Mouse (Mus musculus) neural tube, embryonic 11.5 days (tissue): ENCODE measurements around the gene Mfsd2a. TPM values are rescaled to one million over a fixed set of nuclear protein-coding genes. Genes with fewer than 3 reads are reported as not detected.

Experiments used
- ATAC-seq: fragments of 200-750 bp; cut with Nextera tagmentation; 2 replicates; pipeline ENCODE4 v1.8.0; 2017; ENCODE audit warnings: moderate number of reproducible peaks, mild to moderate bottlenecking, moderate TSS enrichment, moderate library complexity; ENCODE audit not compliant: insufficient read depth, low FRiP score, low TSS enrichment
- DNase-seq: peaks from one replicate; pipeline ENCODE4 v3.0.0-alpha.2; 2015; ENCODE audit warnings: low spot score
- H3K27ac ChIP-seq: fragments of 300-500 bp; sonication (generic); 2 replicates; pipeline ENCODE4 v1.5.1; 2014; ENCODE audit warnings: low read depth, mild to moderate bottlenecking, low read length
- H3K27me3 ChIP-seq: fragments of 300-500 bp; sonication (generic); 2 replicates; pipeline ENCODE4 v1.6.1; 2014; ENCODE audit warnings: mild to moderate bottlenecking, low read length, mixed read lengths; ENCODE audit not compliant: control insufficient read depth, insufficient read depth
- H3K36me3 ChIP-seq: fragments of 300-500 bp; sonication (generic); 2 replicates; pipeline ENCODE4 v1.6.1; 2014; ENCODE audit warnings: mild to moderate bottlenecking, low read length, moderate library complexity, mixed read lengths; ENCODE audit not compliant: control insufficient read depth, insufficient read depth
- H3K4me1 ChIP-seq: fragments of 300-500 bp; sonication (generic); 2 replicates; pipeline ENCODE4 v1.6.1; 2014; ENCODE audit warnings: low read length, mixed read lengths; ENCODE audit not compliant: control insufficient read depth, insufficient read depth
- H3K4me2 ChIP-seq: fragments of 300-500 bp; sonication (generic); 2 replicates; pipeline ENCODE4 v1.6.1; 2014; ENCODE audit warnings: low read depth, mild to moderate bottlenecking, moderate library complexity
- H3K4me3 ChIP-seq: fragments of 300-500 bp; sonication (generic); 2 replicates; pipeline ENCODE4 v1.5.1; 2014; ENCODE audit warnings: low read depth, low read length
- H3K9ac ChIP-seq: fragments of 300-500 bp; sonication (generic); 2 replicates; pipeline ENCODE4 v1.6.1; 2014; ENCODE audit warnings: mild to moderate bottlenecking, low read length
- H3K9me3 ChIP-seq: fragments of 300-500 bp; sonication (generic); 2 replicates; pipeline ENCODE4 v1.6.1; 2016; ENCODE audit warnings: low read length; ENCODE audit not compliant: control insufficient read depth
- WGBS: fragments of 180-500 bp; shearing (Covaris S2); extraction: QIAGEN DNeasy Blood & Tissue Kit; methylation state at CpG from one replicate; pipeline ENCODE4 v1.1.7; 2014; 5-methylcytosine and 5-hydroxymethylcytosine counted together
- polyA plus RNA-seq: library from polyadenylated mRNA; unstranded; fragments of >200 nt; fragmentation: Nextera tagmentation; extraction: Ambion mirVana; gene quantifications from 2 replicates; pipeline ENCODE4 v1.2.1, GENCODE M21; 2014

Gene Mfsd2a
- polyA plus RNA-seq, 1 experiment from 2014 or later, result 18.0 TPM

DNA sequence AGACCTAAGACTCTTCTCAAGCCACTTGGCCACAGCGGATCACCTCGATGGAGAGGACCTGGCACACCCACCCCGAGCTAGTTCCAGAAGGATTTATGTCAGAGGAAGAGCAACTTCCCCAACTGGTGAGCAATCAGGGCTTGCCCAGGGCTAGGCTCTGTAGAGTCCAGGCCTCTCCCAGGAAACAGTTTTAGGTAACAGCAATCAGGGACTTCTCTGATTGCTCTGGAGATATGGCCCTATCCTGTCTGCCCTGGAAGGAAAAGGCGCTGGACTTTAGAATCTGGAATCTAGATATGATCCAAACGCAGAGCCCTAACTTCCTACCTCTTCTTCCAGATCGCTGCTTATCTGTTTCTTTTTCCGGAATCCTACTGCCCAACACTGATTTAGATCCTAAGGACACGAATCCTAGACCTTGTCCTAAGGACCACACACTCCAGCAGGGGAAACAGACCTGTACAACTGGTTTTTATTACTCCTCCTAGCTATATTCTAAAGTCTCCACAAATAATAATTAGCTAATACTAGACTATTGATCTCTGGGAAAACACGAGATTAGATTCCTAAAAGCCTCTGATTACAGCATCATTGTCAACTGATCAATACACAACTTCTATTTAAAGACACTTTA, 25.4 kb downstream of the Mfsd2a start:
- WGBS, result 89% methylated on average over 9 of the region's 9 CpGs
- Histone ChIP-seq H3K4me2 (no peak overlapping the region), H3K36me3 (no peaks in the 10 kb centered on the region), H3K27ac (no peak overlapping the region), H3K9me3 (no peaks in the 10 kb centered on the region), H3K27me3 (no peaks in the 10 kb centered on the region), H3K4me3 (no peak overlapping the region), H3K9ac (no peak overlapping the region), H3K4me1 (no peaks in the 10 kb centered on the region)
- no peak for ATAC-seq
- no peak for DNase-seq

DNA sequence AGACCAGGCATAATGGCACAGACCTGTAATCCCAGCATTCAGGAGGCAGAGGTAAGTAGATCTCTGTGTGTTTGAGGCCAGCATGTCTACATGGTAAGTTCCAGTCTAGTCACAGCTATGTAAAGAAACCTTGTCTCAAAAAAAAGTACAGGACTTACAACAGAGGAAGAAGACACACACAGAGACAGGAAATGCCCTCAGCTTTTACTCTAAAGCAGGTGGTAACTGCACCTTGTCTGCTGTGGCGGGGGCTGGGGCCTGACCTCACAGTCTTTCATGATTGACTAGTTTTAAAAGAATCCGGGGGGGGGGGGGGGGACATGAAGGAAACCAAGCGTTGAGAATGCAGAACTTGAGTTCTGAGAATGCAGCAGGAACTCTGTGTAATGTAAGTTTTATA, 27.1 kb downstream of the Mfsd2a start:
- no peaks in the 10 kb centered on the region for H3K27me3 ChIP-seq
- no peaks in the 10 kb centered on the region for H3K36me3 ChIP-seq
- H3K9ac ChIP-seq, result no peak overlapping the region
- no peak overlapping the region for H3K4me2 ChIP-seq
- no peaks in the 10 kb centered on the region for H3K9me3 ChIP-seq
- H3K4me3 ChIP-seq, result no peak overlapping the region
- no peaks in the 10 kb centered on the region for H3K4me1 ChIP-seq
- no peak overlapping the region for H3K27ac ChIP-seq
- 77% methylated on average over 3 of the region's 3 CpGs for WGBS
- no peak for DNase-seq
- no peak for ATAC-seq

DNA sequence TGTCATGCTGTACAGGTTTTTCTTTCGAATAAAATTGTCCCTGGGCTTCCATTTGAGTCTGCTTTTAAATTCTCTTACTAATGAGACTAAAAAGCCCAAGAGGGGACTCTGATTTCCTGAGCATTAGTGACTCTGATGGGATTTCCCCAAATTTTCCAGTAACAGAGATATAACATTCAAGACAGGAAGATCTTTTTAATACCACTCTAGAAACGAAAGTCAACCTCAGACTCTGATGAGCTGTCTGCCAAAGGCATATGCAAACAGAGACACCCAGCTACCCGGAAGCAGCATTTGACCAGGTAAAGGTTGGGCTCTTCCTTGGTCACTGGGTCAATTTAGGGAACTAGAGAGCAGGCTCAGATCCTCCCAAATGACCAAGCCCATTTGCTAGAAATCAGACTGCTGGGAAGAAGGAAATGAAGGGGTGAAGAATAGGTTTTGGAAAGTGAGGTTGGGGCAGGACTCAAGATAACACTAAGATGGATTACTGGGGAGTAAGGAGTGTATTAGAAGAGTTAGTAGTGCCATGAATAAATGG, 27.9 kb downstream of the Mfsd2a start:
- no peak for DNase-seq
- Histone ChIP-seq H3K27ac (no peak overlapping the region), H3K9me3 (no peaks in the 10 kb centered on the region), H3K9ac (no peak overlapping the region), H3K4me3 (no peak overlapping the region), H3K4me2 (no peak overlapping the region), H3K4me1 (no peaks in the 10 kb centered on the region), H3K27me3 (no peaks in the 10 kb centered on the region), H3K36me3 (no peaks in the 10 kb centered on the region)
- 78% methylated on average over 3 of the region's 3 CpGs for WGBS
- no peak for ATAC-seq

DNA sequence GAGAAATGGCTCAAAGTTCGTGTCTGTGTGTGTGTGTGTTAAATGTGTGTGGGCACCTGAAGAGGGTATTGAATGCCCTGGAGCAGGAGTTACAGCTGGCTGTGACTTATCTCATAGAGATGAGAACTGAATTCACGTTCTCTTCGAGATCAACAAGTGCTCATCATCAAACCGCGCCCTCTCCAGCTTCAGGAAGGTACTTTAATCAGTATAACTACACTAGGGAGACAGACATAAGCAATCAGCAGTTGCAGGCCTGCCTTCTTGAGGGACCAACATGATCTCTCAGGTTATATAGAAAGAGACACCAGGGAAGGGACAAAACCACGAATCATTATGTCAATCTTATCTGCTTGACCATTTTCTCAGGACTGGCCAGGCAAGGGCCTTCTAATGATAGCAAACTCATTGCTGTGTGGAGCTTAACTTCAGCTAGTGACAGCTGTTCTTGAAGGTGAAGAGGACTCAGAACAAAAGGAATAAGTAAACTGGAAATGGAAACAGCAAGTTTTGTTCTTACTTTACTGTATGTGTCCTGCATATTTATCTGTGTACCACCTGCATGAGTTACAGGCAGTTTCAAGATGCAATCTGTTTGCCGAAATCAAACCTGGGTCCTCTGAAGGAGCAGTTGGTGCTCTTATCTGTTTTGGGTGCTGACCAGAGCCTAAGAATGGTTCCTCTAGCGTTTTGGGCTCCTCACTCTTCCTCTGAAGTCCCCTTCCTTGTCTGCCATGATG, 28.6 kb downstream of the Mfsd2a start:
- Histone ChIP-seq H3K27me3 (no peaks in the 10 kb centered on the region), H3K27ac (no peak overlapping the region), H3K4me3 (no peak overlapping the region), H3K4me1 (no peaks in the 10 kb centered on the region), H3K36me3 (no peaks in the 10 kb centered on the region), H3K9me3 (no peaks in the 10 kb centered on the region), H3K9ac (no peak overlapping the region), H3K4me2 (no peak overlapping the region)
- ATAC-seq, result no peak
- no peak for DNase-seq
- 76% methylated on average over 8 of the region's 8 CpGs for WGBS

DNA sequence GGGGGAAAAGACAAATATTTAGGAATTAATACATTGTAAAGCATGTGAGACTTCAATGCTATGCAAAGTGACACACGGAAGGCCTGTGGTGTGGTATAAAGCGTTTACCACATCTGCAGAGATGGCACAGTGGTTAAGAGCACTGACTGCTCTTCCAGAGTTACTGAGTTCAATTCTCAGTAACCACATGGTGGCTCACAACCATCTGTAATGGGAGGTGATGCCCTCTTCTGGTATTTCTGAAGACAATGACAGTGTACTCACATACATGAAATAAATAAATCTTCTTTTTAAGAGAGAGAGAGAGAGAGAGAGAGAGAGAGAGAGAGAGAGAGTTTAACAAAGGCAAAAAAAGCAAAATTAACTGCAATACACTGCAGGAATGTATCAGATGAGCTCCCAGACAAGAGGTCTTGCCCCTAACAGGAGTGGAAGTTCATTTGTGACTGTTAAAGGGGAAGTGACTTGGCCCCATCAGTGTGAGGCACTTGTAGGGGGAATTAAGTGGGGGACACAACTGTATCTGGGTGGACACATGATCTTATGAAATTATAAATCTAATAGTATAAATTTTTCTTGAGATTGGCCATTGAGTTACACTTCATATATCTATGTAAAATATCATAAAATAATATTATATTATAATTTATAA, 29.9 kb downstream of the Mfsd2a start:
- 81% methylated on average over 2 of the region's 2 CpGs for WGBS
- no peak overlapping the region for H3K4me2 ChIP-seq
- no peak overlapping the region for H3K9ac ChIP-seq
- no peaks in the 10 kb centered on the region for H3K4me1 ChIP-seq
- H3K9me3 ChIP-seq, result no peaks in the 10 kb centered on the region
- DNase-seq, result no peak
- H3K4me3 ChIP-seq, result no peak overlapping the region
- no peaks in the 10 kb centered on the region for H3K36me3 ChIP-seq
- H3K27me3 ChIP-seq, result no peaks in the 10 kb centered on the region
- no peak for ATAC-seq
- no peak overlapping the region for H3K27ac ChIP-seq

DNA sequence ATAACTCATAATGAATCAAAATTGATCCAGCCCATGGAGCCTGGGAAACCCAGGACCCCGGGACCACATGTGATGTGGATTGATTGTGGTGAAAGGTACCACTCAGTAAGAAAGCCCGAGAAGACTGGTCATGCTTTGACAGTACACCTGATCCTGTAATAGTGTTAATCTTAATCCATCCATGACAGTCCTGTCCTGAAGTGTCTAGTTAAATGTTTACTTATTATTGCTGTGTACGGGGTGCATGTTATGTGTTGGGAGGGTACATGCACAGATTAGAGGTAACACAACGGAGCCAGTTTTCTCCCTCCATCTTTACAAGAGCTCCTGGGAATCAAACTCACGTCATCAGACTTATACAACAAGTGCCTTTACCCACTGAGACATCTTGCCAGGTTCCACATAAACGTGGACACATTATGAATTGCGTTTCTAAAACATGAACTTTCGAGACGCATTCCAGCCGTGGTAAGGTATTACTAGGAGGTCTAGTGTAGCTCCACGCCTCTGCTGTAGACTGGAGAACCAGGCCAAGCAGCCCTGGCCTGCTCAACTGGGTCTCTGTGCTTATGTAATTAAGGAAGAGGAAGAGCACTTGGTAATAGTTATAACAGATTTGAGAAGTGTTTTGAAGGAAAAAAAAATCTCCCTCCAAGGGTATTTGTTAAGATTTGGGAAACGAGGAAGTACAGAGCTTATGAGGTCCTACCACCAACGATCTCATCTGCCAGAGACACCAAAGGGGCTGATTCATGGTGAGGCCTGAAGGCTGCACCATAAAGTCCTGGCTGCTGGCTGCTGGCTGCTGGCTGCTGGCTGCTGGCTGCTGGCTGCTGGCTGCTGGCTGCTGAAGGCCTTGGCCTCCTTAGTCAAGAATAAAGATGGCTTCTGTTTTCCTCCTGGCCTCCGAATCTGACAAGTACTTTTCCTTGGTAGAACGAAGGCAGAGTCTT, 37.3 kb downstream of the Mfsd2a start:
- DNase-seq, result no peak
- WGBS, result 82% methylated on average over 15 of the region's 15 CpGs
- Histone ChIP-seq H3K27ac (no peak overlapping the region), H3K36me3 (no peaks in the 10 kb centered on the region), H3K9ac (no peak overlapping the region), H3K4me1 (no peaks in the 10 kb centered on the region), H3K9me3 (no peaks in the 10 kb centered on the region), H3K4me3 (no peak overlapping the region), H3K27me3 (no peaks in the 10 kb centered on the region), H3K4me2 (no peak overlapping the region)
- no peak for ATAC-seq

DNA sequence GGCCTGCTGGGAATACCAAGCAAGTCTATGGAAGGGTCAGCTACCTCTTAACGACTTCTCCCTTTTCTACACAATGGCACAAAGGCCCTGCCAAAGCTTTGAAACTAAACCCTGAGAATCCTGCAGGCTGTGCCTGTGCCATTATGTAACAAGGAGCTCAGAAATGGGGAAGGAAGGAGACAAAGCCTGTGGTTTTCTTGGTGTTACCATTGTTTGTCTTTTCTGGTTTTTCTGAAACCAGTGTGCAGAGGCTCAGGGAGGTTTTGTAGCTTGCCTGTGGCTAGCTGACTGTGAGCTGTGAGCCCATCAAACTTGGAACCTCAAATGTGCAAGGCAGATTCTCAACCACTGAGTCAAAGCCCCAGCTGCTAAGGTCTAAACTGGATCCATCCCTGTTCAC, 38.1 kb downstream of the Mfsd2a start:
- DNase-seq, result no peak
- H3K27me3 ChIP-seq, result no peaks in the 10 kb centered on the region
- H3K4me2 ChIP-seq, result no peak overlapping the region
- H3K9me3 ChIP-seq, result no peaks in the 10 kb centered on the region
- no peak overlapping the region for H3K27ac ChIP-seq
- no peak for ATAC-seq
- no peak overlapping the region for H3K4me3 ChIP-seq
- H3K36me3 ChIP-seq, result no peaks in the 10 kb centered on the region
- 19% methylated on average over 1 of the region's 1 CpGs for WGBS
- no peaks in the 10 kb centered on the region for H3K4me1 ChIP-seq
- no peak overlapping the region for H3K9ac ChIP-seq

DNA sequence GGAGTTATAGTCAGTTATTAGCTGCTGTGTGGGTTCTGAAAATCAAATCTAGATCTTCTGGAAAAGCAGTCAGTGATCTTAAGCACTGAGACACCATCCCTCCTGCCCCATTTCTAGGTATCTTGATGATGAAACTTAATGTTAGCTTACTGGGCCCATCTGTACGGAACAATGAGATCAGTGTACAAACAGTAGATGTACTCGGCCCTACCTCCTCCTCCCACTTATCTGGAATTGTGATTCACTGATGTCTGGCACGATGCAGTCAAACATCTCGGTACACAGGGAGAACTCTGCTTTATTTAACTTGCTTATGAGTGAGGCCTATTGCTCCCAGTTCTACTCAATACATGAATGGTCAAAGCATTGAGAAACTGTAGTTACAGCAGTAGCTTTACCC, 45.0 kb downstream of the Mfsd2a start:
- WGBS, result 83% methylated on average over 4 of the region's 4 CpGs
- DNase-seq (no peak), ATAC-seq (no peak)
- H3K27ac ChIP-seq, result no peak overlapping the region
- no peaks in the 10 kb centered on the region for H3K4me1 ChIP-seq
- no peak overlapping the region for H3K4me2 ChIP-seq
- H3K27me3 ChIP-seq, result no peaks in the 10 kb centered on the region
- no peak overlapping the region for H3K4me3 ChIP-seq
- no peaks in the 10 kb centered on the region for H3K9me3 ChIP-seq
- no peaks in the 10 kb centered on the region for H3K36me3 ChIP-seq
- no peak overlapping the region for H3K9ac ChIP-seq
